Mouse (Mus musculus) right cerebral cortex, adult 18-20 months (tissue): Measurements from ENCODE around the gene Dlx6.

Source experiments
- DNase-seq: peaks from one replicate; pipeline ENCODE4 v3.0.0; 2022; ENCODE audit warnings: mixed read lengths

The Dlx6 gene

GRCm38 (mm10) chr6:6860411-6861085 is 2.6 kb upstream of the Dlx6 start:
- no peak for DNase-seq

- DNase-seq: no peak
Measured at GRCm38 (mm10) chr6:6861086-6861797, 1.9 kb upstream of the Dlx6 start.

- no peak for DNase-seq
Measured at GRCm38 (mm10) chr6:6861798-6862428, 1.2 kb upstream of the Dlx6 start.

GRCm38 (mm10) chr6:6862611-6863010 is 523 bp upstream of the Dlx6 start:
- peak; percentile 67 for DNase-seq

- DNase-seq: no peak
Measured at GRCm38 (mm10) chr6:6863955-6864354, 821 bp downstream of the Dlx6 start.

GRCm38 (mm10) chr6:6864441-6865440 is 1.6 kb downstream of the Dlx6 start:
- DNase-seq: no peak

GRCm38 (mm10) chr6:6867031-6867430 is 3.9 kb downstream of the Dlx6 start:
- DNase-seq: no peak

- DNase-seq: no peak
Measured at GRCm38 (mm10) chr6:6869041-6869685, 6.0 kb downstream of the Dlx6 start.

GRCm38 (mm10) chr6:6869961-6870800 is 7.0 kb downstream of the Dlx6 start:
- DNase-seq: no peak

- no peak for DNase-seq
Measured at GRCm38 (mm10) chr6:6870876-6871420, 7.8 kb downstream of the Dlx6 start.

- no peak for DNase-seq
Measured at GRCm38 (mm10) chr6:6871692-6872091, 8.6 kb downstream of the Dlx6 start.

- no peak for DNase-seq
Measured at GRCm38 (mm10) chr6:6872873-6873272, 9.7 kb downstream of the Dlx6 start.

- DNase-seq: no peak
Measured at GRCm38 (mm10) chr6:6873476-6874072, 10.4 kb downstream of the Dlx6 start.

GRCm38 (mm10) chr6:6874073-6874771 is 11.1 kb downstream of the Dlx6 start:
- DNase-seq: no peak

- DNase-seq: no peak
Measured at GRCm38 (mm10) chr6:6875136-6875535, 12.0 kb downstream of the Dlx6 start.

GRCm38 (mm10) chr6:6875676-6876075 is 12.5 kb downstream of the Dlx6 start:
- DNase-seq: no peak

- no peak for DNase-seq
Measured at GRCm38 (mm10) chr6:6876231-6876630, 13.1 kb downstream of the Dlx6 start.

- no peak for DNase-seq
Measured at GRCm38 (mm10) chr6:6876731-6877130, 13.6 kb downstream of the Dlx6 start.

GRCm38 (mm10) chr6:6877346-6877910 is 14.3 kb downstream of the Dlx6 start:
- DNase-seq: no peak
